Mouse (Mus musculus) MN1 (cell line): ENCODE measurements around the gene Epb41l1.

Experiments used
- DNase-seq: peaks from one replicate; pipeline ENCODE4 v3.0.0-alpha.2; 2016; ENCODE audit warnings: low spot score

Gene Epb41l1

DNA sequence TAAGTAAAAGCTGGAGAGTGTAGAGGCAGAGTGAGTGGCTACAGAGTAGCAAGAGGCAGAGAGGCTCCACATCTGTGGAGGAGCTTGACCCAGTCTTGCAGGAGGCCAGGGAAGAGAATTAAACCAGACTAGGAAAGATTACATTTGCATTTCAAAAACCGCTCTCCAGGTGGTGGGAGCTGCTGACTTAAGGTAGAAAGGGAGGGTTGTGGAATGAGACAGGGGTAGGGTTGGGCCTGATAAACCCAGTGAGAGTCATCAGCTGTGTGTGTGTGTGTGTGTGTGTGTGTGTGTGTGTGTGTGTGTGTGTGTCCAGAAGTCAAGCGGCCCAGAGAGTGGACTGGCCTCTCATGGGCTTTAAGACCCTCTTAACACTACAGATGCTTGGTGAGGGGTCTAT is 4.9 kb downstream of the Epb41l1 start:
- DNase-seq, result no peak

DNA sequence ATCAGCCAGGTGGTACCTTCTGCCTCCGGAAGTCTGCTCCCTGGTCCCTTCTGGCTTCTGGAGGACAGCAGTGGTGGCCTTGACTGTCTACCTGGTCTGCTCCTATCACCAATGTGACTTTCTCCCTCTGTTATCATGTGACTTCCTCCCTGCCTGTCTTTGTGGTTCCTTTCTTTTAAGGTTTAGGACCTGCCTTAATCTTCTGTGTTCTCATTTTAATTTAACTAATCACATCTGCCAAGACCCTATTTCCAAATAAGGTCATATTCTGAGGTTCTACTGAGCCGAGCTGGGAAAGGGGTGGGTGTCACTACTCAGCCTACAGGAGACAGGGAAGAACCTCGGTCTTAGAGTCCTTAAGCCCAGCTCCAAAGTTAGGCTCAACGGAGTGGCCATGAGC is 5.4 kb downstream of the Epb41l1 start:
- DNase-seq, result no peak

DNA sequence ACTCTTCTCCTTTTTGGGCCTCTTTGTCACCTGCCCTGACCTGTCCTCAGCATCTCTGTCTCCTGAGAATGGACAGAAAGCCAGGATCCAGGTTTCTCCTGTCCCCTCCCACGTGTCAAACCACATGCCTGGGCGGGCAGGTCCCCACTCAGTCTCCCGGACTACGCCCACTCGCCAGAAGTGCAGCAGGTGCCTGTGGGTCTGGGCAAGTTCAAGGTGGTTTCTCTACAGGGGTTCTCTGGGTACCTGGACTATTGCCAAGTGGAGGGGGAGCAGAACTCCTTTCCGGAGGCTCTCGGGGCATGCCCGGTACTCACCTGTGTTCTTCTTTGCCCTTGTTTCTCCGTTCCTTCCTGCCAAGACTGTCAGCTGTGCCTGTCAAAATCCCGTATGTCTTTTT is 9.1 kb downstream of the Epb41l1 start:
- DNase-seq, result no peak

DNA sequence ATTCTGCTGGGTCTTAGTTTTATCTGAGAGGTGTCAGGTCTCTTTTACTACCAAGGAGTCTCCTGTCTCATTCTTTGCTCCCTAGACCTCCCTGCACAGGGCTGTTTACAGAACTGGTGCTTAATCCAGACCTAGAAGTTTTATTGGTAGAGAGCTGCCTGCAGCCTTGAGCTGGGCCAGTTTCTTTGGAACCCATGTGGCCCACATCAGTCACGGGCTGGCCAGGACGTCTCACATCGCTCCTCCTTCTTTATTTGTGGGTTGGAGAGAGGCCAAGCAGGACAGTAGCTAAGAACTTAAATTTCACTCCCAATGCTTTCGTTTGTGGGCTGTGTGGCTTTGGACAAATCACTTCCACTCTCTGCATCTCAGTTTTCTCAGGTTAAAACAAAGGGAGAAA is 9.6 kb downstream of the Epb41l1 start:
- peak; percentile 20 for DNase-seq

DNA sequence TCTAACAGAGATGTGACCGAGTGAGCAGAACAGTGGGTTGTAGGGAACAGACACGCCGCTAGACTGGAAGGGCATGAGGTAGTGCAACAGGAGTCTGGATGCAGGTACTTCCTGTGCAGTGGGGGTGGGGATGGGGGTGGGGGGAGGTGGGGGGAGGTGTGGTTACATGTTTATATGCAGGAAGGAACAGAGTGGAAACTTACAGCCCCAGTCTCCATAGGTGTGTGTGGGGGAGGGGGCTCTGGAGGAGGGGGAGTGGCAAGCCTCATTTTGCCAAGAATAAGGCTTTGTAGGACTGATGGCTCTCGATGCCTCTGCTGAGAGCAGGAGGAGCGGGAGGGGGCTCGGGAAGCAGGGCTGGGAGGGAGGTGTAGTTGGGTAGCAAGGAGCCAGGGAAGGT is 10.7 kb downstream of the Epb41l1 start:
- no peak for DNase-seq

DNA sequence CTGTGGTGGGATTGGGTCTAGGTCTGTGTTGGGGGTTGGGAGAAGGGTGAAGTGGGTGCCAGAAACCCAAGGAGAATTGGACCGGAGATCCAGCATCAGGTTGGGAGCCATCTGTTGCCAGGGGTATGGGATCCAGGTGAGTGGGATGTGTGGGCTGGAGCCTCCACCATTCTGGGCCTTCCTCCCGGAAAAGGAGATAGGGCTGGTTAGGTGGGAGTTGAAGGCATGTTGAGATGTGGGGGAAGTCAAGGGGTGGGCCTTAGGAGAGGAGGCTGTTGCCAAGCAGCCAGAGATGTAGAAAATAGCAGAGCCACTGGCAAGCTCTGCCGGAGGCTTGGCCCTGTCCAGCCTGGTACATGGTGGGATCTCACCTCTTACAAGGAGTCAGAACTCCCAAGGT is 11.4 kb downstream of the Epb41l1 start:
- no peak for DNase-seq

DNA sequence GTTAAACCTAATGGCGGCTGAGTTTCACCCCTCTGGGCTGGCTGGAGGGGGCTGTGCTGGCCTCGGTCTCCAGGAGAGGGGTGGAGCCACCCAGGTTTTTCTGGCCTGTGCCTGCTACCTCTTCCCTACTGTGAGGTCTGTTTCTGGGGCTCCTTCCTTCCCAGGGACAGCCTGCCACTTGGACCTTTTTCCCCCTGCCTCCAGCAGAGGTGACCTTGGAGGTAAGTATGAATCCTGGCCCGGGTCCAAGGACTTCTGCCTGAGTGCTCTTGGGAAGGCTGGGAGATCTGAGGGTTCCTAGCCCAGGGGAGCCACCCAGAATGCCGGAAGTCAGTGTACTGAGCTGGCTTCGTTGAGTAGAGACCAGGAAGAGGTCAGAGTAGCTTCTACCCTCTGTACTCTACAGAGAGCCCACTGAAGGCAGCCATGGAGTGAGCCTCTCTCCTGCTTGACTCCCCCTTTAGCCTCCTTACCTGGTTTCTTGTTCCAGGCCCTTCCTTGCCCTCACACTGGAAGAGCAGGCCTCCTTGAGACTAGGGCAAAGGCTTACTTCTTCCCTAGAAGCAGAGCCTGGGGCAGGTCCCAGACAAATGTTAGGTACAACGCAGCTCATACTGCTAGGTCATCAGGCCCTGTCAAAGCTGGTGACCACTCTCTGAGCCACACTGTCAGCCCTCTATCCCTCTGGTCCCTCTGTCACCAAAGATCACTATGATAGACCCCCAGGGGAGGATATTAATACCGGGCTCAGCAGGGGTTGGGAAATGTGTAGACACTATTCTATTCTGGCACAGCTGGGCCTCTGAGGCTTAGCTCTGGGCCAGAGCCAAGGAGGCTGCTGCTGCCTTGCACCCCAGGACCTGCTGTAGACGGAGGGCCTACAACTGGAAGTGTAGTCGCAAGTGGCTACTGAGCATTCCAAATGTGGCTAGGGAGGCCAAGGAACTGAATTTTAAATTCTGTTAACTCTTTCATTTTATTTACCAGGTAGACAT is 12.5 kb downstream of the Epb41l1 start:
- no peak for DNase-seq

DNA sequence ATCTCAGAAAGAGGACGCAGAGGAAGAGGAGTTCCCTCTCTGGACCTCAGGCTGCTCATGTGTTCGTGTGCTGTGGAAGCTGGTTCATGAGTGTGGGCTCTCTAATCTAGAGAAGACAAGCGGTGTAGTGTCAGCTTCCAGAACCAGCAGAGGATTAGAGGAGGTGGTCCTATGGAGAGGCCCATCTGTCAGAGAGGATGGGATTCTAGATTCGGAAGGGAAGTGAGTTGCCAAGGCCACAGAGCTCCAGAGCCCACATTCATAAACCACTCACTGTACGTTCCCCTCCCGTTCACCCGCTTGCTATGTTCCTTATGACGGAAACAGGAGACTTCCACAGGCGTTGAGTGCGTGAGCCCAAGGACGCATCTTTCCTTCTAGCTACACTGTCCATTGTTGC is 16.9 kb downstream of the Epb41l1 start:
- no peak for DNase-seq

DNA sequence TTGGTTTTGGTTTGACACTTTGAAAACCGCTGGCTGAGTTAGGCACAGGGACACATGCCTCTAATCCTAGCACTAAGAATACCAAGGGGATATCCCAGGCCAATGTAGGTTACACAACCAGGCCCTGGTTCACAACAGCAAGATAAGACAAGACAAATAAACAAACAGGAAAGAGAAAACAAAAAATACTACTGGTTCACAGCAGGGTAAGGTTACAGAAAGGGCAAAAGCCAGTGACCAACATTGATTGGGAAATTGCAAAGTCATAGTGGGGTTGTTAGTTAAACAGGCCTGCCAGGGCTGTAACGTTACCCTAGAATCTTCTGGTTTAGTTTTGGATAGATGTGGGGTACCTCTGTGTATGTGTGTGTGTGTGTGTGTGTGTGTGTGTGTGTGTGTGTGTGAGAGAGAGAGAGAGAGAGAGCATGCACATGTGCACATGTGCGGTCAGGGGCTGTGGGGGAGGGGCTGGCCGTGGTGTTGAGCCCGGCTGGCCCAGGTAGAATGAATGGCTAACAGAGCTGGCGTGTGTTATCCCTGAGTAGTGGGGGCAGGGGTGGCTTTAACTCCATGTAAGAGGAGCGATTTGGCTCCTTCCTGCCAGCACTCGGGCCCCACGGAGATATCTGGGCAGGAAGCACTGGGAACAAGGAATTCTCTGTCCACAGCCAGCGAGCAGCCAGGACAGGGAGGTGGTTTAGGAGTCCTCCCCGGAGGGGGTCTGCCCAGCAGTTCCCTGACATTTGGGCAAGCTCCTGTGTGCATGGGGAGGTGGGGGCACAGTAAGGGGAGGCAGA is 19.2 kb downstream of the Epb41l1 start:
- no peak for DNase-seq

DNA sequence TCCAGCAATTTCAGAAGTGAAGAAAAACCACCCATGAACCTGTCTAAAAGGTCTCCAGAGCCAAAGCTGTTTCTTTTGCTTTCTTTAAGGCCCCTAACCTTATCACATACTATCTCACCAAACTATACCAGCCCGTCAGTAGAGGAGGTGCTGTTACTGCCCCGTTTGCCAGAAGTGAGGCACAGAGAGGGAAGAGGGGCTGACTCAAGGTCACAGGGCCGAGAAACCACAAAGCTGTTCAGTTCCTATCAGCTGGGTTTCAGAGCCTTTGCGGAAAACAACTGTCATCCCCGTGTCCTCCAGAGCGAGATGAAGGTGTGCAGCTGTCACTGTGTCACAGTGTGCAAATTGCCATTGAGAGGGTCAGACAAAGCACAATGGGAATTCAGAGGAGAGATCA is 21.2 kb downstream of the Epb41l1 start:
- no peak for DNase-seq

DNA sequence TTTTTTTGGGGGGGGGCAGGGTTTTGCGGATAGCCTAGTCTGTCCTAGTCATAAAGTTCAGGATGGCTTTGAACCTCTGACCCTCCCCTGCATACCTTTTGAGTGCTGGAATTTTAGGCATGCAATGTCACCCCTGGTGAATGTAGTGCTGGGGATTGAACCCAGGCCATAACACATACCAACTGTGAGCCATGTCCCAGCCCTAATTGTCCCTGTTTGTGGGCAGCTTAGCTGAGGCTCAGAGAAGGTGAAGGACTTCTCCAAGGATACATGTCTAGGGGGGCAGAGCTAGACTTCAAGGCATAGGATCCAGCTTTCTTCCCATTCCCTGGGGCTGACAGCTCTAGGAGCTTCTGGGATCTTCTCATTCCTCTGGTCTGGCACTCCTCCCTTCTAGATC is 22.6 kb downstream of the Epb41l1 start:
- no peak for DNase-seq

DNA sequence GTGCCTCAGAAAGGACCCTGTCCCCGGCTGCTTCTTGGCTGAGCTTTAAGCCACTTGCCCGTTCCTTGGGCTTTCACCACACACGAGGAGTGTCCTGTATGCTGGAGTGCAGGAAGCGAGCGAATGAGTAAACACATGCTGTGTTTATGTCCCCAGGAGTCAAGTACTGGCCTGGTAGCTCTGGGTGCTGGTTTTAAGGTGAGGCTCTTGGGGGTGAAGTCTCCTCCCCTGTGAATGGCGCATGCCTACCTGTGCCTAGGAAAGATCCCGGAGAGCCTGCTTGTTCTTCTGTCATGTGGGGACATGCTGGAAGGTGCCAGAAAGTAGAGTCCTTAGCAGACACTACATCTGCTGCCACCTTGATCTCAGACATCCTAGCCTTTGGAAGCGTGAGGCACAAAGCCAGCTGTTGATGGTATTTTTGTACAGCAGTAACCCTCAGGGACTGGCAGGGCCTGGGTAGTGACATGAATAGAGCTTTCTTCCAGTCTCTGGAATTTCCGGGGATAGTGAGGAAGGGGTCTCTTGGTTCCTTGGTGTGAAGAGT is 25.9 kb downstream of the Epb41l1 start:
- no peak for DNase-seq

DNA sequence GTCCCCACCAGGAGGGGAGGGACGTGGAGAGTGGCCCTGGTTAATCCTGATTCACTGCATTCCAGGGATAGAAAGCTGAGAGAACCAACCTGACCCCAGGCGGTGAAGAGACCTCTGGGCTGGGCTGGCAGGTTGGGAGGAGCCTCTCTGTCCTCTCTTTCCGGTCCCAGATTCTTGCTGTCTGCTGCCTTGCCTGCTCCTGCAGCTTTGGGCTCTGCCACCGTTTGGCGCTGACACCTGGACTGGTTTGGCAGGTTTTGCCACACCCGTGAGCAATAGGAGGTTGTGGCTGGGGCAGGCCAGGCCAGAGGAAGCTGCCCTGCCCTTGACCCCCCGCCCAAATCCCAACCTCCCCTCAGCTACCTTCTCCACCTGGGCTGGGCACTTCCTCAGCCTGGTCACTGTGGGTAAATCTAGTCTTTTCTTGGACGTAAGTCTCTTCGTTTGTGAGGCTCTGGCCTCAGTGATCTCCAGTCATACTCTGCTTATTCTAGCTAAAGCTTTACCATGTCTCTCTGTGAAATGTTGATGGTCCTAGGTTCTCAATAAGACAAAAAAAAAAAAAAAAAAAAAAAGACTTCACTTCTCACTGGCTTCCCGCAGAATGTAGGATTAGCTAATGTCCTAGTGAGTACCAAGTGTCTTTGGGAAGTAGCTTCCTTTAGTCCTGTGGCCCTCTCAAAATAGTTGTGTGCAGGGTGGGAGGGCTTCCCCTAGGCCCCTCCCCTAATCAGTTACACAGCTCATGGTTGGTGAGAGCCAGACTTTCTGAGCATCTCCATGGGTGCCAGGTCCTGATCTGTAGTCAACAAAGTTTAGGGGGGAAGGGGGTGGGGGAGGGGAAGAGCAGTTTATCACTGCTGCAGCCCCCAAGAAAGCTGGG is 26.9 kb downstream of the Epb41l1 start:
- DNase-seq, result no peak

DNA sequence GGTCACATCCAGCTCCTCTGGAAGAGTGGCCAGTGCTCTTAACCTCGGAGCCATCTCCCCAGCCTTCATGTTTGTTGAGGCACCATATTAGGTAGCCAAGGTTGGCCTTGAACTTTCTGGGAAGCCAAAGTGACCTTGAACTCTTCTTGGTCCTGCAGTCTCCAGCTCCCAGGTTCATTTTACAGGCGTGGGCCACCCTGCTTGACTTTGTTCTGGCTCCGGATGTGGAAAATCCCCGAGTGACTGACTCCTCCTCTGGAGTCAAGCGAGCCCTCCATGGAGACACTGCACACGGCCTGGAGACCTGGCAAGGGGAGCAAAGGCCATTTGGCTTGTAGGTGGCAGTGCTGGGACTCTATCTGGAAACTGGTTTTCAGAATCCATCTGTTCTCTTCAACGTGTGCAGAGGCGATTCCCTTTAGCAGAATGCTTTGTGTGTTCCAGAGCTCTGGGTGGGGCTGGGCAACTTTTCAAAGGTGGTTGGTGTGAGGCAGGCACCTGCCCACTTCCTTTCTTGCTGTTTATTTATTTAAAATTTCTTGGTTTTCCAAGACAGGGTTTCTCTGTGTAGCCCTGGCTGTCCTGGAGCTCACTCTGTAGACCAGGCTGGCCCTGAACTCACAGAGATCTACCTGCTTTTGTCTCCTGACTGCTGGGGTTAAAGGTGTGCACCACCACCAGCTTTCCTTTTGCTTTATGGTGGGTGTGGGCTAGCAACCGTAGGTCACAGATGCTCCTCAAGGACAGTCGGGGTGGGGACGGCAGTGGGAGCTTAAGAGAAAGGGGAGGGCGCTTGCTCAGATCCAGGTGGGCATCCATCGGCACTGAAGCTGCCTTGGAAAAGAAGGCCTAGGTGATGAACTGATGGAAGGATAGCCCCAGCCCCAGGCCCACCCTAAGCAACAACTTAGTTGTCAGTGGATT is 30.8 kb downstream of the Epb41l1 start:
- DNase-seq, result no peak

DNA sequence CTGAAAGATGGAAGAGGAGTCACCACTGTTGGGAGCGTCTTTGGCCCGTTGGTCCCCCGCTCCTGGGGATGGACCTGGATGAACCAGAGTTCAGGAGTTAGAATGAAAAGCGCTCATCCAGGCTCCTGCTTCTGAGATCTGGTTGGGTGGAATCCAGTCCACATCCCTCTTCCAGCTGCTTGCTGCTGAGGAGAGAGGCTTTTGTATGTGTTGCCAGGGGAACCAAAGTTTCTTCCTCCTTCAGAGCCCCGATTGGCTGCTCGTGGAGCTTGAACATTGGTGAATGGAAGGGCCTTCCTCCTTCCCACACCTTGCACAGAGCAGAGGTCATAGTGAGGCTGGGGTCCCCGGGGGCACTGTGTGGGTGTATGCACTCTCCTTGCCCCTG is 31.4 kb downstream of the Epb41l1 start:
- DNase-seq, result no peak

DNA sequence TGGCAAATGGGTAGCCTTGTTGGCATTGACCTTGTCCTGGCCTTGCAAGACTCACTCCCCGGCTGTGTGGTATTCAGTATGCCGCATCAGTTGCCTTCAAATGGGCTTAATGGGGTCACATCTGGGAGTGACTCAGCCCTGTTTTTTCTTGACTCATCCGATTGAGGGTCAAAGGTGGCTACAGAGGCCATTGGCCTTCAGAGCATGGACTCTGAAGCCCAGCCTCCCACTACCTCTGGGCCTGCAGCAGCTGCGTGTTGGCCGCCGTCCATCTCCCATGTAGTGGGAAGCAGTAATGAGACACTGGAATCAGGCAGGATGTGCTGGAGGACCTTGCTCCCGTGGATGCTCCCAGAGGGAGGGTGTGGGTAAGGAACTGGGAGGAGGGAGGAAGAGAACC is 33.1 kb downstream of the Epb41l1 start:
- DNase-seq, result peak; percentile 59

DNA sequence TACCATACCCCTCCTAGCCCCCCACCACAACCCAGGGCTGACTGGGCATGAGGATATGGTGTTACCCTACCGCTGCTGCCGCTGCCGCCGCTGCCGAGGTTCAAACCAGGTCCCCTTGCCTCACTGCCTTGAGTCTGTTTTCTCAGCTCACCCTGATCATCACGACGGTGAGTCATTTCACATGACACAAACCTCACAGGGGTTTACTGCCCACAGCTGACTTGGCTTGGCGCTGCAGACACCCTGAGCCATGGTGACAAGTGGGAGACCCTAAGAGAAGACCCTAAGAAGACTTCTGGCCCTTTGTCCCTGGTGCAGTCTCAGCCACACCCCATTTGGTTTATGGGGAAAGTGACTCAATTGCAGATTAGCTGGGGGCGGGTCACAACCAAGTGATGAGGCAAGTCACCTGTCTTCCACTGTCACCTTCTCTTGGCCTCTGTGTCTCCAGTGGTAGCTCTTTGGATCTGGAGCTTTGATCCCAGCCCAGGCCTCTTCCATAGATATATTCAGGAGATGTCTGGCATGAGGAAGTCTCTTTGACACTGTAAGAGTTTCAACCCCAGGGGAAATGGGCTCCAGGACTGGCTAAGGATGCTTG is 34.9 kb downstream of the Epb41l1 start:
- DNase-seq, result no peak

DNA sequence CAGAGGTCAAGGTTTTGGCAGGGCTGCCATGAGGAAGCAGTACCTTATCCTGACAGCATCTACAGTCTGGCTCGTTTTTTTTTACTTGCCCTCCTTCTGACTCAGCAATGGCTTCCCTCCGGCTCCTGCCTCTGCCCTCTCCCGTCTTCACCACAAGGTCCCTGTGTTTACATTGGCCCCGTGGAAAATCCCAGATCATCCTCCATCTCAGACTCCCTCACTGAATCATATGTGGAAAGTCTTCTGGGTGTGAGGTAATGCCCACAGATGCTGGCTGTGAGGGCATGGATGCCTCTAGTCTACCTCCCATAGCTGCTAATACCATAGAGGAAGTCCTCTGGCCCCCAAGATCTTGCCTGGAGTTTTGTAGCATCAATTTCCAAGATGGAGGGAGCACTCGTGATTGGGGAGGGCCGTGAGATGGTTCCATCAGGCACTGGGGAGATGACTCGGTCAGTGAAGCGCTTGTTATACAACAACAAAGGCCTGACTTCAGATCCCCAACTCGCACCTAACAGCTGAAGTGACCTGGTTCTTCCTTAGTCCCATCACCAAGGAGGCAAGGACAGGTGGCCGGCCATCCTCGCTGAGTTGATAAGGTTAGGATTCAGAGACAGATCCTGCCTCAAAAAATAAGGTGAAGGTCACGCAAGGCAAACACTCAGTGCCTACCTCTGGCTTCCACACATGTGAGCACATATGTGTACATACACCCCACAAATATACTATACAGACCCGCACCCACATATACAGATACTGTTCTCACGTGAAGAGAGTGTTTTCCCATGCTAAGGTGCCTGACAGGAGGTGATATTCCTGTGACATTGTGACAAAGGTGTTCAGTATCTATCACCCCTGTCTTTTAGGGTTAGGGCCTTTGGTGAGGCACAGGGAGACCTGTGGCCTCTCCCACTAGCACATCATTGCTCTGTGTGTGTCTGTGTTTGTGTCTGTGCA is 36.0 kb downstream of the Epb41l1 start:
- peak; percentile 65 for DNase-seq

DNA sequence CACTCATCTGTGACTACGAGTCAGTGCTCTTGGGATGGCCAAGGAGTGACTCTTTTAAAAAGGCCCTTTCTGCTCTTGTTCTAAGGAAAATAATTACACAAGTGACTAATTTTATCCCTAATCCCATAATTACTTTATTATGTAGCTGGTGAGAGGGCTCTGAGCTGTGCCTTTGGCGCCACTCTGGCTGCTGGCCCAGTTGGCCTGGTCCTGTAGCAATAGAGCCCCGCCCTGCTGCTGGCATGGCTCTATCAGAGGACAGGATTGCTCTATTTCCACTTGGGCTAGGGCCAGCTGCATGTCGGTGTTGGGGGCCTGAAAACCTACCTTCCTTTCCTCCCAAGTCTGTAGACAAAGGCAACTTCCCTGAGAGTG is 36.6 kb downstream of the Epb41l1 start:
- DNase-seq, result peak; percentile 74
